Mouse (Mus musculus) MEL (cell line): Measurements from ENCODE around the gene Tceal8. TPM values are rescaled to one million over a fixed set of nuclear protein-coding genes. Genes with fewer than 3 reads are reported as not detected.
A peak's percentile ranks its signal among the peaks of the same experiment; 100 is the strongest.
"Not testable (repeated sequence)": the region's sequence is repeated elsewhere in the genome, so short reads cannot be mapped to it uniquely, and the experiment has no call there.

ENCODE experiments used
- DNase-seq: peaks from one replicate; pipeline ENCODE4 v3.0.0; 2011; ENCODE audit warnings: low read depth, low spot score
- H3K27ac ChIP-seq: 2 replicates; pipeline ENCODE4 v1.5.1; 2012; ENCODE audit warnings: low read depth, mild to moderate bottlenecking, control low read depth, low read length, moderate library complexity; ENCODE audit not compliant: control insufficient read depth
- H3K27me3 ChIP-seq, 2 experiments: fragments of 150-350 bp in 1 of 2; sonication (generic) in 1 of 2; 2 replicates each; pipeline ENCODE4 v1.6.1; 2012; ENCODE audit warnings: low read length in 2 of 2, mild to moderate bottlenecking in 2 of 2, improper control_type of control experiment in 1 of 2, moderate library complexity in 1 of 2; ENCODE audit not compliant: insufficient read depth in 2 of 2, control insufficient read depth in 1 of 2
- H3K36me3 ChIP-seq, 2 experiments: 2 replicates each; pipeline ENCODE4 v1.6.1; 2012 to 2014; ENCODE audit warnings: low read length in 2 of 2, improper control_type of control experiment in 1 of 2, inconsistent platforms in 1 of 2, mild to moderate bottlenecking in 1 of 2; ENCODE audit not compliant: insufficient read depth in 2 of 2, control insufficient read depth in 1 of 2
- H3K4me1 ChIP-seq, 2 experiments: fragments of 150-350 bp in 1 of 2; sonication (generic) in 1 of 2; 2 replicates each; pipeline ENCODE4 v1.6.1; 2012; ENCODE audit warnings: low read length in 2 of 2, improper control_type of control experiment in 1 of 2, mild to moderate bottlenecking in 1 of 2; ENCODE audit not compliant: insufficient read depth in 2 of 2, control insufficient read depth in 1 of 2
- H3K4me3 ChIP-seq, 2 experiments: fragments of 150-350 bp in 1 of 2; sonication (generic) in 1 of 2; 2 replicates each; pipeline ENCODE4 v1.5.1; 2012; ENCODE audit warnings: low read depth in 2 of 2, low read length in 2 of 2, mild to moderate bottlenecking in 2 of 2, moderate library complexity in 2 of 2, control low read depth in 1 of 2, improper control_type of control experiment in 1 of 2; ENCODE audit not compliant: control insufficient read depth in 1 of 2, insufficient read depth in 1 of 2
- H3K79me2 ChIP-seq: 2 replicates; pipeline ENCODE4 v1.6.1; 2012; ENCODE audit warnings: mild to moderate bottlenecking, low read length, moderate library complexity; ENCODE audit not compliant: control insufficient read depth, poor library complexity, insufficient read depth
- H3K9ac ChIP-seq: 2 replicates; pipeline ENCODE4 v1.6.1; 2012; ENCODE audit warnings: low read depth, mild to moderate bottlenecking, control low read depth, low read length, moderate library complexity; ENCODE audit not compliant: control insufficient read depth, poor library complexity, severe bottlenecking
- H3K9me3 ChIP-seq: fragments of 150-350 bp; sonication (generic); replicated peaks from 2 replicates; pipeline ENCODE4 v1.6.1; 2012; ENCODE audit warnings: mild to moderate bottlenecking, low read length, improper control_type of control experiment, moderate library complexity; ENCODE audit not compliant: insufficient read depth
- BHLHE40 ChIP-seq: IDR thresholded peaks from 2 replicates; pipeline ENCODE4 v1.6.1; 2012; ENCODE audit warnings: low read depth, mild to moderate bottlenecking, inconsistent platforms, low read length, improper control_type of control experiment, borderline replicate concordance
- CTCF ChIP-seq, 3 experiments: IDR thresholded peaks in 2 of 3; conservative IDR thresholded peaks in 1 of 3; 2 replicates each; pipeline ENCODE4 v1.5.1; 2011 to 2012; ENCODE audit warnings: low read length in 3 of 3, low read depth in 2 of 3, mild to moderate bottlenecking in 2 of 3, improper control_type of control experiment in 1 of 3, inconsistent platforms in 1 of 3, mixed read lengths in 1 of 3, moderate library complexity in 1 of 3; ENCODE audit not compliant: control insufficient read depth in 1 of 3, insufficient read depth in 1 of 3, poor library complexity in 1 of 3, severe bottlenecking in 1 of 3
- E2F4 ChIP-seq: IDR thresholded peaks from 2 replicates; pipeline ENCODE4 v1.6.1; 2011; ENCODE audit warnings: low read depth, low read length, improper control_type of control experiment, borderline replicate concordance
- ELF1 ChIP-seq: IDR thresholded peaks from 2 replicates; pipeline ENCODE4 v1.6.1; 2014; ENCODE audit warnings: low read depth, mild to moderate bottlenecking, inconsistent platforms, low read length, improper control_type of control experiment, moderate library complexity
- ETS1 ChIP-seq: IDR thresholded peaks from 2 replicates; pipeline ENCODE4 v1.6.1; 2012; ENCODE audit warnings: low read depth, mild to moderate bottlenecking, inconsistent platforms, low read length, improper control_type of control experiment, moderate library complexity
- GABPA ChIP-seq: IDR thresholded peaks from 2 replicates; pipeline ENCODE4 v1.6.1; 2012; ENCODE audit warnings: low read depth, mild to moderate bottlenecking, inconsistent platforms, low read length, improper control_type of control experiment, moderate library complexity
- GATA1 ChIP-seq: IDR thresholded peaks from 2 replicates; pipeline ENCODE4 v1.6.1; 2011; ENCODE audit warnings: low read depth, low read length, improper control_type of control experiment
- HCFC1 ChIP-seq: IDR thresholded peaks from 2 replicates; pipeline ENCODE4 v1.6.1; 2012; ENCODE audit warnings: low read depth, mild to moderate bottlenecking, inconsistent platforms, low read length, improper control_type of control experiment, moderate library complexity
- MAZ ChIP-seq: IDR thresholded peaks from 2 replicates; pipeline ENCODE4 v1.6.1; 2012; ENCODE audit warnings: low read depth, mild to moderate bottlenecking, inconsistent platforms, low read length, improper control_type of control experiment
- MEF2A ChIP-seq: IDR thresholded peaks from 2 replicates; pipeline ENCODE4 v1.6.1; 2014; ENCODE audit warnings: low read depth, mild to moderate bottlenecking, inconsistent platforms, low read length, improper control_type of control experiment; ENCODE audit not compliant: poor library complexity, insufficient replicate concordance, severe bottlenecking; ENCODE audit errors: extremely low read depth
- NRF1 ChIP-seq: IDR thresholded peaks from 2 replicates; pipeline ENCODE4 v1.6.1; 2014; ENCODE audit warnings: low read depth, mild to moderate bottlenecking, inconsistent platforms, low read length, improper control_type of control experiment, moderate library complexity; ENCODE audit not compliant: poor library complexity, insufficient read depth, severe bottlenecking
- POLR2AphosphoS2 ChIP-seq: IDR thresholded peaks from 2 replicates; pipeline ENCODE4 v1.6.1; 2011; ENCODE audit warnings: low read length, improper control_type of control experiment
- POLR2AphosphoS5 ChIP-seq: IDR thresholded peaks from 2 replicates; pipeline ENCODE4 v1.6.1; 2012; ENCODE audit warnings: low read depth, borderline replicate concordance, mild to moderate bottlenecking, inconsistent platforms, low read length, moderate library complexity, mixed read lengths
- RAD21 ChIP-seq: IDR thresholded peaks from 2 replicates; pipeline ENCODE4 v1.6.1; 2011; ENCODE audit warnings: mild to moderate bottlenecking, low read depth, low read length, improper control_type of control experiment
- RCOR1 ChIP-seq: IDR thresholded peaks from 2 replicates; pipeline ENCODE4 v1.6.1; 2012; ENCODE audit warnings: low read depth, mild to moderate bottlenecking, inconsistent platforms, low read length, improper control_type of control experiment
- SIN3A ChIP-seq: IDR thresholded peaks from 2 replicates; pipeline ENCODE4 v1.6.1; 2012; ENCODE audit warnings: low read length, improper control_type of control experiment, inconsistent platforms
- TAL1 ChIP-seq: IDR thresholded peaks from 2 replicates; pipeline ENCODE4 v1.6.1; 2012; ENCODE audit warnings: mild to moderate bottlenecking, inconsistent platforms, low read length, moderate library complexity, mixed read lengths
- TBP ChIP-seq: IDR thresholded peaks from 2 replicates; pipeline ENCODE4 v1.8.0; 2011; ENCODE audit warnings: low read depth, low read length, improper control_type of control experiment
- TCF12 ChIP-seq: IDR thresholded peaks from 2 replicates; pipeline ENCODE4 v1.6.1; 2014; ENCODE audit warnings: low read depth, mild to moderate bottlenecking, inconsistent platforms, low read length, improper control_type of control experiment, moderate library complexity
- UBTF ChIP-seq: IDR thresholded peaks from 2 replicates; pipeline ENCODE4 v1.6.1; 2012; ENCODE audit warnings: low read depth, mild to moderate bottlenecking, inconsistent platforms, low read length, improper control_type of control experiment, moderate library complexity, borderline replicate concordance; ENCODE audit not compliant: insufficient read depth
- USF1 ChIP-seq: IDR thresholded peaks from 2 replicates; pipeline ENCODE4 v1.6.1; 2014; ENCODE audit warnings: low read depth, mild to moderate bottlenecking, inconsistent platforms, low read length, improper control_type of control experiment, moderate library complexity
- ZC3H11A ChIP-seq: IDR thresholded peaks from 2 replicates; pipeline ENCODE4 v1.6.1; 2012; ENCODE audit warnings: low read depth, mild to moderate bottlenecking, inconsistent platforms, low read length, improper control_type of control experiment
- polyA plus RNA-seq, 2 experiments: library from polyadenylated mRNA; stranded (reverse) in 1 of 2; unstranded in 1 of 2; fragments of >175 nt in 1 of 2; fragments of >200 nt in 1 of 2; gene quantifications; 2 replicates each; pipeline versions ENCODE4 v1.2.1 to v1.2.4; 2012; ENCODE audit warnings: low replicate concordance in 2 of 2, low read depth in 1 of 2; ENCODE audit not compliant: insufficient read length in 2 of 2, insufficient read depth in 1 of 2, missing spikeins in 1 of 2
- total RNA-seq: library from RNA; depleted of rRNA; stranded (reverse); fragments of 300-350 nt; gene quantifications from 2 replicates; pipeline ENCODE4 v1.2.3, GENCODE M21; 2012

Tceal8 gene
- total and polyA plus RNA-seq, 3 experiments: 26.9 to 759 (median 41.1) TPM

- Histone ChIP-seq H3K4me1 (peaks cover 20 to 24% of the 10 kb centered on the region in 2 experiments), H3K9ac (peak overlapping the region; percentile 72), H3K27ac (peak overlapping the region; percentile 59), H3K4me3 (peak overlapping the region; percentile 83 to 88), H3K36me3 (peaks cover 2 to 39% of the 10 kb centered on the region in 2 experiments; a peak in 3 of 4 replicates)
- not testable (repeated sequence) for H3K79me2 ChIP-seq, H3K9me3 ChIP-seq, H3K27me3 ChIP-seq
- TF ChIP-seq BHLHE40 (peak; percentile 92), GATA1 (0 out of 2 replicates have a peak, but pooled peaks have one; percentile 4)
- DNase-seq: peak; percentile 34
Observed at GRCm38 (mm10) chrX:136139640-136140004, 32.5 kb downstream of the Tceal8 start.

- Histone ChIP-seq H3K4me3 (peak within 1 kb of the TSS; percentile 83 to 88), H3K27ac (peak within 1 kb of the TSS; percentile 59), H3K4me1 (peaks cover 20 to 27% of the 10 kb centered on the region in 2 experiments)
Observed at GRCm38 (mm10) chrX:136138827-136139639, 33.1 kb downstream of the Tceal8 start, which contains the start of gene Bex4. TSS of gene Bex4 (plus strand) at chrX:136138996.

GRCm38 (mm10) chrX:136135559-136135958 is 36.6 kb downstream of the Tceal8 start:
- H3K36me3 ChIP-seq: peaks cover 2 to 26% of the 10 kb centered on the region in 2 experiments; a peak in 3 of 4 replicates
- H3K27me3 ChIP-seq: no peaks in the 10 kb centered on the region
- H3K79me2 ChIP-seq: peaks cover 3% of the 10 kb centered on the region
- H3K9ac ChIP-seq: peak overlapping the region; percentile 22; the same call in 1 of the 2 replicates
- peak overlapping the region; percentile 83 for H3K27ac ChIP-seq
- no peak overlapping the region for H3K4me3 ChIP-seq
- peaks cover 15 to 20% of the 10 kb centered on the region in 2 experiments for H3K4me1 ChIP-seq
- DNase-seq: peak; percentile 86
- no peaks in the 10 kb centered on the region for H3K9me3 ChIP-seq
- TF ChIP-seq NRF1: no peak
- TF ChIP-seq ELF1: no peak
- peak; percentile 86; the same call in 1 of the 2 replicates for TF ChIP-seq MEF2A
- peak; percentile 76 for TF ChIP-seq SIN3A
- TF ChIP-seq MAZ: peak; percentile 37; the same call in 1 of the 2 replicates
- no peak for TF ChIP-seq RAD21
- peak; percentile 94 for TF ChIP-seq GATA1
- TF ChIP-seq TAL1: peak; percentile 79
- peak; percentile 86 for TF ChIP-seq RCOR1
- peak; percentile 92 for TF ChIP-seq TCF12
- no peak for TF ChIP-seq TBP
- no peak for TF ChIP-seq POLR2AphosphoS5
- TF ChIP-seq ZC3H11A: no peak
- TF ChIP-seq CTCF (IDR thresholded peaks at IDR 0.05 in 2 of 3, conservative IDR thresholded peaks at IDR 0.05 in 1 of 3; ENCODE audit: control insufficient read depth in 1 of 3, insufficient read depth in 1 of 3, low read depth in 2 of 3, low read length in 3 of 3, poor library complexity in 1 of 3, severe bottlenecking in 1 of 3): no peak
- peak; percentile 86; the same call in 1 of the 2 replicates for TF ChIP-seq E2F4
- TF ChIP-seq BHLHE40: peak; percentile 10; the same call in 1 of the 2 replicates
- no peak for TF ChIP-seq UBTF
- TF ChIP-seq POLR2AphosphoS2: no peak
- no peak for TF ChIP-seq GABPA
- 0 out of 2 replicates have a peak, but pooled peaks have one; percentile 15 for TF ChIP-seq HCFC1
- TF ChIP-seq ETS1: peak; percentile 89
- TF ChIP-seq USF1: no peak

More at GRCm38 (mm10) chrX:136138827-136139639, 33.1 kb downstream of the Tceal8 start, which contains the start of gene Bex4:
- DNase-seq, H3K79me2 ChIP-seq, H3K9me3 ChIP-seq, H3K27me3 ChIP-seq: not testable (repeated sequence)
- Histone ChIP-seq H3K9ac (peak within 1 kb of the TSS; percentile 72), H3K36me3 (peaks cover 2 to 39% of the 10 kb centered on the region in 2 experiments; a peak in 3 of 4 replicates)
